Mouse (Mus musculus) heart, adult 2 months (tissue): ENCODE results near the gene Phlda2. TPM values are rescaled to one million over a fixed set of nuclear protein-coding genes. Genes with fewer than 3 reads are reported as not detected.

Experiments used
- DNase-seq, 2 experiments: peaks; one replicate each; pipeline ENCODE4 v3.0.0; 2021
- H3K27ac ChIP-seq: fragments of 200-600 bp; 2 replicates; pipeline ENCODE4 v1.8.1; 2022
- H3K27me3 ChIP-seq: fragments of 200-500 bp; 2 replicates; pipeline ENCODE4 v1.6.1; 2012; ENCODE audit warnings: mild to moderate bottlenecking, low read length, inconsistent platforms, mixed read lengths; ENCODE audit not compliant: control insufficient read depth, insufficient read depth
- H3K36me3 ChIP-seq: fragments of 200-500 bp; 2 replicates; pipeline ENCODE4 v1.6.1; 2012; ENCODE audit warnings: low read length, inconsistent platforms; ENCODE audit not compliant: control insufficient read depth, insufficient read depth
- H3K4me1 ChIP-seq: fragments of 200-500 bp; 2 replicates; pipeline ENCODE4 v1.6.1; 2011; ENCODE audit warnings: low read length; ENCODE audit not compliant: control insufficient read depth, insufficient read depth
- H3K4me3 ChIP-seq: fragments of 200-600 bp; 2 replicates; pipeline ENCODE4 v1.8.1; 2022
- H3K79me2 ChIP-seq: fragments of 200-500 bp; replicated peaks from 2 replicates; pipeline ENCODE4 v1.6.1; 2012; ENCODE audit warnings: mild to moderate bottlenecking, inconsistent platforms, low read length, moderate library complexity, mixed read lengths; ENCODE audit not compliant: control insufficient read depth, insufficient read depth
- H3K9ac ChIP-seq: fragments of 200-500 bp; 2 replicates; pipeline ENCODE4 v1.6.1; 2012; ENCODE audit warnings: low read depth, mild to moderate bottlenecking, control low read depth, inconsistent platforms, low read length, mixed read lengths
- CTCF ChIP-seq: fragments of 200-600 bp; IDR thresholded peaks from 2 replicates; pipeline ENCODE4 v1.8.1; 2022; ENCODE audit warnings: antibody characterized with exemption, mild to moderate bottlenecking, moderate library complexity
- EP300 ChIP-seq: fragments of 200-500 bp; IDR thresholded peaks from 2 replicates; pipeline ENCODE4 v1.6.1; 2011; ENCODE audit warnings: low read depth, low read length, control low read depth; ENCODE audit not compliant: insufficient read depth
- POLR2A ChIP-seq: fragments of 200-500 bp; IDR thresholded peaks from 2 replicates; pipeline ENCODE4 v1.6.1; 2011; ENCODE audit warnings: mild to moderate bottlenecking, low read depth, low read length, control low read depth; ENCODE audit not compliant: insufficient read depth
- WGBS: fragments of 180-500 bp; shearing (Covaris S2); methylation state at CpG from one replicate; pipeline ENCODE4 v1.1.7; 2018; 5-methylcytosine and 5-hydroxymethylcytosine counted together
- intact Hi-C: fragments of 180-260 bp; cut with DNase I; formaldehyde crosslinking; loops from one replicate; pipeline ENCODE4 v1.15.1; 2025
- long read RNA-seq: library from polyadenylated mRNA; stranded (forward); transcript quantifications from one replicate; pipeline ENCODE4 v2.0.0, GENCODE M21; 2021
- polyA plus RNA-seq: library from polyadenylated mRNA; depleted of rRNA; stranded (reverse); fragments of >200 nt; gene quantifications from 2 replicates; pipeline ENCODE4 v1.2.3, GENCODE M21; 2012; rRNA removed
- total RNA-seq, 2 experiments: library from RNA; stranded (reverse); gene quantifications; 2 replicates each; pipeline ENCODE4 v1.2.3; 2021

The Phlda2 gene
- not detected for total RNA-seq
- not detected in 2 replicates for polyA plus RNA-seq
- long read RNA-seq: 0 reads

DNA sequence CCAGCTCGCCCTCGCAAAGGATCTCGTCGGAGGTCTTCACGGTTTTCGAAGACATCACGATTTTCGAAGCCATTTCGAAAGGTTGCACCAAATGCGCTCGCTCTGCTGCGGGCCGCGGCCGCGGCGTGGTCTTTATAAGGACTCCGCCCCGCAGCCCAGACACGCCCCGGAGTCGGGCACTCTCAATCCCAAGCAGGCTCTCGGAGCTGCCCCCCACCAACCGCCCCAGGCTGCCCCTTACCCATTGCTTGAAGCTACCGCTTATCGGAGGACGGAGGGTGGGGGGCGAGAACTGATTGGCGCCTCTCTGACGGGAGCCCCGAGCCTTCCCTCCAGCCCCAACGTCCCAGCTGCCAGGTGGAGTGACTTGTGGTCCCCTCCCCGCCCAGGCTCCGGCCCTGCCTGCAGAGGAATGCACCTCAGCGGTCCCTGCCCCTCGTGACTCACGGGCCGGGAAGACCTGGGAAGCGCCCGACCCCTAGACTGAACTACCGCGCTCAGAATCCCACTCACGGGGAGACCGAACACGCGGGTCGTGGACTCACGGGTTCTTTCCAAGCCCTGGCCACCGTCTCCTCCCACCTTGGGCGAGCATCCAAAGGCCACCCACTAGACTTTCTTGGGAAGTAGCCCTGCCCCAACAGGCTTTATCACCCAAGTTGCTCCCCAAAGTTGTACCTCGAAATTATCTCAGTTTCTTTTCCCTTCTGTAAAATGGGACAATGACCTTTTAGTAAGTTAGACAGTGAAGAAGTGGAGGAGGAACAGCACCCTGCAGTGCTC lies at the start of gene Phlda2:
Gene Phlda2, minus strand, starts transcription at position 733 of the 783 bp plus-strand sequence.
- H3K79me2 ChIP-seq: no peaks in the 10 kb centered on the region
- peak within 1 kb of the TSS; percentile 50; the same call in 1 of the 2 replicates for H3K9ac ChIP-seq
- intact Hi-C loops: no loop called here
- H3K36me3 ChIP-seq: no peaks in the 10 kb centered on the region
- H3K27ac ChIP-seq: no peak within 1 kb of the TSS
- TF ChIP-seq EP300: no peak
- TF ChIP-seq CTCF: no peak
- TF ChIP-seq POLR2A: no peak
- peak in 1 of 2 experiments; percentile 35 for DNase-seq
- H3K27me3 ChIP-seq: peaks cover 7% of the 10 kb centered on the region
- peak within 1 kb of the TSS; percentile 41 for H3K4me3 ChIP-seq
- WGBS: 1% methylated on average over 51 of the region's 51 CpGs
- peaks cover 4% of the 10 kb centered on the region for H3K4me1 ChIP-seq

GRCm38 (mm10) chr7:143549588-143550220 lies 46.8 kb upstream of the Phlda2 start:
- intact Hi-C loops: no loop called here

GRCm38 (mm10) chr7:143548976-143549457 lies 46.1 kb upstream of the Phlda2 start, which contains the start of gene Nap1l4:
Nap1l4 (minus strand) TSS chr7:143549106.
- DNase-seq: peak; percentile 100
- Histone ChIP-seq H3K27me3 (no peaks in the 10 kb centered on the region), H3K9ac (peak within 1 kb of the TSS; percentile 93), H3K27ac (peak within 1 kb of the TSS; percentile 88), H3K79me2 (peaks cover 4% of the 10 kb centered on the region), H3K36me3 (peaks cover 18% of the 10 kb centered on the region), H3K4me1 (peaks cover 3% of the 10 kb centered on the region), H3K4me3 (peak within 1 kb of the TSS; percentile 84)
- WGBS: under 1% methylated on average over 43 of the region's 43 CpGs
- intact Hi-C loops: no loop called here
- no peak; the same call in 1 of the 2 replicates for TF ChIP-seq CTCF
- no peak for TF ChIP-seq EP300
- peak; percentile 95 for TF ChIP-seq POLR2A

More at GRCm38 (mm10) chr7:143549588-143550220, 46.8 kb upstream of the Phlda2 start:
- Histone ChIP-seq H3K4me3 (peak overlapping the region; percentile 84), H3K9ac (peak overlapping the region; percentile 76; the same call in 1 of the 2 replicates), H3K79me2 (peaks cover 4% of the 10 kb centered on the region), H3K27me3 (no peaks in the 10 kb centered on the region), H3K27ac (peak overlapping the region; percentile 88), H3K36me3 (peaks cover 18% of the 10 kb centered on the region), H3K4me1 (peaks cover 3% of the 10 kb centered on the region)
- TF ChIP-seq CTCF (no peak), EP300 (no peak)
- no peak for DNase-seq
- WGBS: 24% methylated on average over 2 of the region's 2 CpGs

GRCm38 (mm10) chr7:143548231-143548961 lies 45.4 kb upstream of the Phlda2 start:
- Histone ChIP-seq H3K27ac (peak overlapping the region; percentile 88), H3K9ac (peak overlapping the region; percentile 93), H3K36me3 (peaks cover 18% of the 10 kb centered on the region), H3K27me3 (no peaks in the 10 kb centered on the region), H3K4me3 (peak overlapping the region; percentile 84), H3K79me2 (peaks cover 7% of the 10 kb centered on the region), H3K4me1 (peaks cover 5% of the 10 kb centered on the region)
- WGBS: under 1% methylated on average over 63 of the region's 63 CpGs
- TF ChIP-seq CTCF (no peak), POLR2A (0 out of 2 replicates have a peak, but pooled peaks have one; percentile 7)
- intact Hi-C loops: no loop called here
- DNase-seq: no peak

GRCm38 (mm10) chr7:143546554-143546953 lies 43.6 kb upstream of the Phlda2 start:
- DNase-seq: no peak
- no peak for TF ChIP-seq CTCF
- Histone ChIP-seq H3K4me1 (peaks cover 10% of the 10 kb centered on the region), H3K79me2 (peaks cover 12% of the 10 kb centered on the region), H3K27ac (peak overlapping the region; percentile 27; the same call in 1 of the 2 replicates), H3K9ac (peak overlapping the region; percentile 41; the same call in 1 of the 2 replicates), H3K27me3 (no peaks in the 10 kb centered on the region), H3K4me3 (no peak overlapping the region), H3K36me3 (peaks cover 25% of the 10 kb centered on the region)
- intact Hi-C loops: no loop called here
- 16% methylated on average over 2 of the region's 2 CpGs for WGBS
